Mouse (Mus musculus) liver, postnatal 0 days (tissue): ENCODE measurements at regions not wholly inside any gene's neighbourhood (a gene's known extent, or its start where the extent isn't known, plus 50 kb on each side); places are given as distances from the start of the nearest gene placed in this dataset.

ENCODE experiments used
- ATAC-seq: fragments of 200-750 bp; cut with Nextera tagmentation; 2 replicates; pipeline ENCODE4 v1.8.0; 2017; ENCODE audit warnings: mild to moderate bottlenecking, moderate library complexity
- DNase-seq: peaks from one replicate; pipeline ENCODE4 v3.0.0-alpha.2; 2016
- H3K27ac ChIP-seq: fragments of 300-500 bp; sonication (generic); 2 replicates; pipeline ENCODE4 v1.5.1; 2014; ENCODE audit warnings: antibody characterized with exemption, moderate library complexity, mild to moderate bottlenecking, low read depth
- H3K27me3 ChIP-seq: fragments of 300-500 bp; sonication (generic); 2 replicates; pipeline ENCODE4 v1.6.1; 2014; ENCODE audit warnings: low read length, control low read depth, mixed read lengths; ENCODE audit not compliant: insufficient read depth
- H3K36me3 ChIP-seq: fragments of 300-500 bp; sonication (generic); replicated peaks from 2 replicates; pipeline ENCODE4 v1.6.1; 2014; ENCODE audit warnings: mild to moderate bottlenecking, control low read depth, low read length, moderate library complexity, mixed read lengths; ENCODE audit not compliant: insufficient read depth
- H3K4me1 ChIP-seq: fragments of 300-500 bp; sonication (generic); 2 replicates; pipeline ENCODE4 v1.6.1; 2014; ENCODE audit warnings: antibody characterized with exemption, mild to moderate bottlenecking, control low read depth; ENCODE audit not compliant: insufficient read depth
- H3K4me2 ChIP-seq: fragments of 300-500 bp; sonication (generic); 2 replicates; pipeline ENCODE4 v1.6.1; 2014; ENCODE audit warnings: low read depth, mild to moderate bottlenecking, low read length, moderate library complexity, mixed read lengths
- H3K4me3 ChIP-seq: fragments of 300-500 bp; sonication (generic); 2 replicates; pipeline ENCODE4 v1.5.1; 2014; ENCODE audit warnings: low read depth, low read length
- H3K9ac ChIP-seq: fragments of 300-500 bp; sonication (generic); replicated peaks from 2 replicates; pipeline ENCODE4 v1.6.1; 2014; ENCODE audit warnings: mild to moderate bottlenecking, moderate library complexity
- H3K9me3 ChIP-seq: fragments of 300-500 bp; sonication (generic); 2 replicates; pipeline ENCODE4 v1.6.1; 2016; ENCODE audit warnings: mild to moderate bottlenecking, control low read depth, low read length, mixed read lengths
- CTCF ChIP-seq: sonication (generic); IDR thresholded peaks from 2 replicates; pipeline ENCODE4 v1.5.1; 2016; ENCODE audit warnings: antibody characterized with exemption, low read depth
- EP300 ChIP-seq: IDR thresholded peaks from 2 replicates; pipeline ENCODE4 v1.6.1; 2016; ENCODE audit warnings: antibody characterized with exemption, low read depth, mild to moderate bottlenecking
- WGBS: fragments of 180-500 bp; shearing (Covaris S2); extraction: QIAGEN DNeasy Blood & Tissue Kit; methylation state at CpG from one replicate; pipeline ENCODE4 v1.1.7; 2014; ENCODE audit not compliant: insufficient replicate concordance; 5-methylcytosine and 5-hydroxymethylcytosine counted together

DNA sequence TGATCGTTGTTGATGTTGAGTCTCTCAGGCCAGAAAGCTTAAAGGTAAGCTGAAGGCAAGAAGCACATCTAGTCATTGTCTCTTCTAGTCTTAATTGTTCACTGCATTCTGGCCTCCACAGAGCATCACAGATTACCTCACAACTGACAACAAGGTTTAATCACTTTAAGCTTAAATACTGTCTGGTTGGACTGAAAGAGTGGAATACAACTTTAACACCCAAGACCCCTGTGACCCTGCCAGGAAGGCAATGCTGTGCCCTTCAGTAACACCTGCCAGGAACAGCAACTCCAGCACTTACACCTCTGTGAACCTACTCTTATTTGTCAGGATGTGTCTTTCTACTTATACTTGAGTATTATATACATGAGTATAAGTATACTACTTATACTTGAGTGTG lies 360.7 kb downstream of the Dync2h1 start:
- H3K4me1 ChIP-seq = no peaks in the 10 kb centered on the region
- no peak overlapping the region for H3K4me3 ChIP-seq
- no peaks in the 10 kb centered on the region for H3K36me3 ChIP-seq
- ATAC-seq (no peak), DNase-seq (no peak)
- H3K9me3 ChIP-seq = no peaks in the 10 kb centered on the region
- no peak for TF ChIP-seq CTCF
- TF ChIP-seq EP300 = no peak
- no peak overlapping the region for H3K4me2 ChIP-seq
- H3K27me3 ChIP-seq = no peaks in the 10 kb centered on the region
- no peak overlapping the region for H3K9ac ChIP-seq
- WGBS = 68% methylated on average over 1 of the region's 1 CpGs
- H3K27ac ChIP-seq = no peak overlapping the region

DNA sequence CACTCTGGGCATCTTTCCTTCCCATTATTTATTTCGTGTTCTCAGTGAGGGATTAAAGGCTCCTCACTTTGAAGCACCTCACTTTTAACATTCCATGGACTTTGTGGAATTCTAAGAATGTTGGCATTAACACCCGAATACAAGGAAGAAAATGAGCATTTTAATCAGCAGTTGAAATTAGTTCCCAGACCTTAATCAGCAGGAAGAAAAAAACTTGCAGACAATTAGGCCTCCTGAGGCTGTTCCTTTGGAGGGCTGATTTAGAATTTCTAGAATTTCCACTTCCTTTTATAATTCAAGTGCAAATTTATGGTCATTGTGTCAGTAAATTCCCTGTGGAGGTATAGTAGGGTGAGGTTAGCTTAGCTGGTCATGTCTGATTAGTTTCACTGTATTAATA lies 407.6 kb downstream of the Dync2h1 start:
- WGBS = 42% methylated on average over 2 of the region's 2 CpGs
- Histone ChIP-seq H3K4me3 (no peak overlapping the region), H3K27ac (no peak overlapping the region), H3K27me3 (no peaks in the 10 kb centered on the region), H3K4me1 (no peaks in the 10 kb centered on the region), H3K9me3 (no peaks in the 10 kb centered on the region), H3K9ac (no peak overlapping the region), H3K4me2 (no peak overlapping the region), H3K36me3 (no peaks in the 10 kb centered on the region)
- TF ChIP-seq CTCF (no peak), EP300 (no peak)
- ATAC-seq (no peak), DNase-seq (no peak)

DNA sequence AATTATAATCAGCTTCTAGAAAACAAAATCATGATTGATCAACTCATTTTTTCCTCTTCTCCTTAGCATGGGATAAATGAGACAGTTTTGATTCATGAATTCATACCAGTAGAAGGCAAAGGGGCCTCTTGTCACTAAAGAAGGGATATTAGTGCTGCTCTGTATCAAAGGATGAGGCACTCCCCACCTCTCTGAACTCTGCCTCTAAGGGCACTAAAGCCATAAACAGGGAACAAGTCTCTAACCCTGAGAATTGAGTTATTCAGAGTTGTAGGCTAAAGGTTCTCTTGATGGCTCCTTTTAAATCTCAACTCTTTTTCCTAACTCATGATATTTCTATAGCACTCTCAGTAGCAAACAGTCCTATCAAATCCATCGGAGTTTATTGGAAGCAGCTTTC lies 442.8 kb downstream of the Dync2h1 start:
- H3K4me2 ChIP-seq = no peak overlapping the region
- H3K9me3 ChIP-seq = no peaks in the 10 kb centered on the region
- no peaks in the 10 kb centered on the region for H3K27me3 ChIP-seq
- DNase-seq = no peak
- H3K27ac ChIP-seq = no peak overlapping the region
- H3K4me1 ChIP-seq = no peaks in the 10 kb centered on the region
- WGBS = 77% methylated on average over 1 of the region's 1 CpGs
- no peaks in the 10 kb centered on the region for H3K36me3 ChIP-seq
- no peak for ATAC-seq
- no peak overlapping the region for H3K4me3 ChIP-seq
- no peak overlapping the region for H3K9ac ChIP-seq
- no peak for TF ChIP-seq CTCF
- no peak for TF ChIP-seq EP300

DNA sequence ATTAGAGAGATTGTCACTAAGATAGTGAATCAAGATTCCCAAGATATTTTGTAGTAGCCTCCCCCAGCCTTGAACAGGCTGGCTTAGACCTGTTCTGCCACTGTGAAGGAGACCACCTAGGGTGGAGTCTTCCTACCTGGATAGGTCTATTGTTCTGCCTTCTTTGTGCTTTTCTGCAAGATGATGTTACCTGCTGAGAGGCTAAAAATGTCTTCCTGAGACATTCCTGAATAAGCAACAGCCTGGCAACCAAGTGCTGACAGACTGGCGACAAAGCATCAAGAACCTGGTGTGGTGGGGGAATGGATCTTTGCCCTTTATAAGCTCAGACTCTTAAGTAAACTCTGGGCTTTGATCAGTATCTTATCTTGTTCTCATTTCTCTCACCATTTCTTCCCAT lies 447.8 kb downstream of the Dync2h1 start:
- Histone ChIP-seq H3K27me3 (no peaks in the 10 kb centered on the region), H3K9ac (no peak overlapping the region), H3K36me3 (no peaks in the 10 kb centered on the region), H3K4me2 (no peak overlapping the region), H3K9me3 (no peaks in the 10 kb centered on the region), H3K4me1 (no peaks in the 10 kb centered on the region), H3K27ac (no peak overlapping the region), H3K4me3 (no peak overlapping the region)
- 75% methylated on average over 1 of the region's 1 CpGs for WGBS
- DNase-seq (no peak), ATAC-seq (no peak)
- TF ChIP-seq CTCF (no peak), EP300 (no peak)

DNA sequence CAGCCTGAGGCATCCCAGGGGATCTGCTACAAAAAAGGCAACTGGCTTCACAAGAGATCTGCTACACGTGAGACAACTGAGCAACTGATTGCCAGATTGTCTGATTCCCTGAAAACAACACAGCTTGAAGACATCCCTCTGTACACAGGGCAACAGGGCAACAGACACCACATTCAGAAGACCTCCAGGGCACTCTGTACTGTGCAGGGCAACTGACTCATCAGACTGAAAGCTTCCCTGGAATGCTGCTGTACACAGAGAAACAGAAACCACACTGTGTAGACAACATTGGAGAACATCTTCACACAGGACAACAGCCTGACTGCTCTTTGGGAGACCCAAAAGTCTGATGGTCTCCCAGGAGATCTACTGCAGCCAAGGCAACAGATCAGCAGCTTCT lies 456.8 kb upstream of the Ddi1 start:
- H3K4me3 ChIP-seq = no peak overlapping the region
- WGBS = 54% methylated on average over 1 of the region's 1 CpGs
- no peak overlapping the region for H3K4me2 ChIP-seq
- ATAC-seq (no peak), DNase-seq (no peak)
- no peak overlapping the region for H3K9ac ChIP-seq
- no peaks in the 10 kb centered on the region for H3K9me3 ChIP-seq
- no peaks in the 10 kb centered on the region for H3K36me3 ChIP-seq
- H3K27ac ChIP-seq = no peak overlapping the region
- no peaks in the 10 kb centered on the region for H3K4me1 ChIP-seq
- H3K27me3 ChIP-seq = no peaks in the 10 kb centered on the region
- TF ChIP-seq CTCF = no peak
- no peak for TF ChIP-seq EP300

DNA sequence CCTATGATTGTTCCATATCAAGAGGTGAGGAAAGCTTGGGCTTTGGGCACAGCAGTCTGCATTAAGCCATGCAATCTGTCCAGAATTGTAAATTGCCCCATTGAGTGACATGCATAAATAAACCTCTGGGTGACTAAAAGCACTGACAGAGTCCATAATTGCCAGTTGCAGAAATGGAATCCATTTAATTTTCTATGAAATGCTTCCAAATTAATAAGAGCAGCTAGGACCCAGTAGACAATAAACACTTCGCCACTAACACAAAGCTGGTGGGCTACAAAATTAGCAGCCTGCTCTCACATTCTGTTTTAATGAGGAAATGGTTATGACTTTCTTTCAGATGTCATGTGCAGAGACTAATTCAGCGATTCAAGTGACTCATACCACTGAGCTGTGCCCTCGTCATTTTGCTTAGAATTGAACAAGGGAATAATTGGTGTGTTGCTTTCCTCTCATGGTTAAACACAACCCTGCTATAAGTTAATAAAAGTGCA lies 407.6 kb upstream of the Ddi1 start:
- no peaks in the 10 kb centered on the region for H3K27me3 ChIP-seq
- no peak for TF ChIP-seq EP300
- no peak for TF ChIP-seq CTCF
- H3K4me2 ChIP-seq = no peak overlapping the region
- H3K9me3 ChIP-seq = no peaks in the 10 kb centered on the region
- H3K36me3 ChIP-seq = no peaks in the 10 kb centered on the region
- no peak overlapping the region for H3K4me3 ChIP-seq
- ATAC-seq (no peak), DNase-seq (no peak)
- H3K9ac ChIP-seq = no peak overlapping the region
- H3K4me1 ChIP-seq = no peaks in the 10 kb centered on the region
- H3K27ac ChIP-seq = no peak overlapping the region
- 72% methylated on average over 3 of the region's 3 CpGs for WGBS
